Mouse (Mus musculus) forebrain, embryonic 16.5 days (tissue): ENCODE data around the gene A230050P20Rik. TPM values are rescaled to one million over a fixed set of nuclear protein-coding genes. Genes with fewer than 3 reads are reported as not detected.

Experiments
- ATAC-seq: fragments of 200-750 bp; cut with Nextera tagmentation; 2 replicates; pipeline ENCODE4 v1.8.0; 2017; ENCODE audit warnings: mild to moderate bottlenecking, moderate library complexity
- H3K27ac ChIP-seq: fragments of 300-500 bp; sonication (generic); 2 replicates; pipeline ENCODE4 v1.5.1; 2014; ENCODE audit warnings: low read length, control low read depth
- H3K27me3 ChIP-seq: fragments of 300-500 bp; sonication (generic); replicated peaks from 2 replicates; pipeline ENCODE4 v1.6.1; 2014; ENCODE audit warnings: low read length; ENCODE audit not compliant: control insufficient read depth, insufficient read depth
- H3K36me3 ChIP-seq: fragments of 300-500 bp; sonication (generic); 2 replicates; pipeline ENCODE4 v1.6.1; 2014; ENCODE audit not compliant: control insufficient read depth, insufficient read depth
- H3K4me1 ChIP-seq: fragments of 300-500 bp; sonication (generic); replicated peaks from 2 replicates; pipeline ENCODE4 v1.6.1; 2014; ENCODE audit warnings: low read length; ENCODE audit not compliant: control insufficient read depth, insufficient read depth
- H3K4me2 ChIP-seq: fragments of 300-500 bp; sonication (generic); 2 replicates; pipeline ENCODE4 v1.6.1; 2014; ENCODE audit warnings: mild to moderate bottlenecking, low read length, control low read depth
- H3K4me3 ChIP-seq: fragments of 300-500 bp; sonication (generic); replicated peaks from 2 replicates; pipeline ENCODE4 v1.5.1; 2014; ENCODE audit warnings: mild to moderate bottlenecking, low read length, control low read depth
- H3K9ac ChIP-seq: fragments of 300-500 bp; sonication (generic); replicated peaks from 2 replicates; pipeline ENCODE4 v1.6.1; 2014; ENCODE audit warnings: low read depth, low read length, control low read depth
- H3K9me3 ChIP-seq: fragments of 300-500 bp; sonication (generic); 2 replicates; pipeline ENCODE4 v1.6.1; 2016; ENCODE audit warnings: low read length; ENCODE audit not compliant: control insufficient read depth
- WGBS: fragments of 180-500 bp; shearing (Covaris S2); extraction: QIAGEN DNeasy Blood & Tissue Kit; methylation state at CpG from one replicate; pipeline ENCODE4 v1.1.7; 2014; 5-methylcytosine and 5-hydroxymethylcytosine counted together
- microRNA-seq: library from miRNA; unstranded; fragments of <30 nt; microRNA quantifications from one replicate; pipeline ENCODE4, GENCODE M21; 2017
- polyA plus RNA-seq: library from polyadenylated mRNA; unstranded; fragments of >200 nt; fragmentation: Nextera tagmentation; extraction: Ambion mirVana; gene quantifications from 2 replicates; pipeline ENCODE4 v1.2.1, GENCODE M21; 2015

A230050P20Rik gene
- polyA plus RNA-seq, 1 experiment from 2014 or later, result 8.8 TPM

DNA sequence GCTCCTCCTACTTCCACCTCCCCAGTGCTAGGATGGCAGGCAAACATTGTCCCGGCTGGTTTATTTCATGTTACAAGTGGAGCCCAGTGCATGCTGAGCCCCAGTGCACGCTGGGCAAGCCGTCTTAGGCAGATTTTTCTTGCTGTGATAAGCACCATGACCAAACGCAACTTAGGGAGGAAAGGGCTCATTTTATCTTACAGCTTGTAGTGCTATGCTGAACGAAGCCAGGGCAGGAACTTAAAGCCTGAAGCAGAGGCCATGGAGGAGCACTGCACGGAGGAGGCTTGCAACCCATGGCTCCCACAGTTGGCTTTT lies 33.7 kb downstream of the A230050P20Rik start:
- WGBS, result 44% methylated on average over 6 of the region's 6 CpGs
- Histone ChIP-seq H3K36me3 (peaks cover 14% of the 10 kb centered on the region; the same call in 1 of the 2 replicates), H3K4me3 (no peak overlapping the region), H3K9me3 (no peaks in the 10 kb centered on the region), H3K27ac (no peak overlapping the region), H3K27me3 (no peaks in the 10 kb centered on the region), H3K9ac (no peak overlapping the region), H3K4me1 (peaks cover 8% of the 10 kb centered on the region), H3K4me2 (no peak overlapping the region)
- no peak for ATAC-seq

DNA sequence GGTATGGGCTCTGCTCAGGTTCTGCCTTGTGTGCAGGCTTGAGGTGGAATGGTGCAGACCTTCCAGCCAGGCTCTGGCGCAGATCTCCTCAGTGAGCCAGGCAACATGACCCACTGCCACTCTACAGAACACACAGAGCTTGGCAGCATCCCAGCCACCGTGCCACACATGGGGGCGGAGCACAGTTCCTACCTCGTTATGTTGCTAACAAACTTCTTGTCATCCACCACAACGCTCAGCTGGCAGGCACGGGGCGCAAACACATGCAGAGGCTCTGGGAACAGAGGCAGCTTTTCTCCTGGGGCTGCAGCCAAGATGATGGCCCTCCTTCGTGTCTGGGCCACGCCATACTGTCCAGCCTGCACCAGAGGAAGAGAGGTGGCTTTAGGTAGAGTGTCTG lies 41.5 kb downstream of the A230050P20Rik start:
- no peaks in the 10 kb centered on the region for H3K27me3 ChIP-seq
- no peak for ATAC-seq

DNA sequence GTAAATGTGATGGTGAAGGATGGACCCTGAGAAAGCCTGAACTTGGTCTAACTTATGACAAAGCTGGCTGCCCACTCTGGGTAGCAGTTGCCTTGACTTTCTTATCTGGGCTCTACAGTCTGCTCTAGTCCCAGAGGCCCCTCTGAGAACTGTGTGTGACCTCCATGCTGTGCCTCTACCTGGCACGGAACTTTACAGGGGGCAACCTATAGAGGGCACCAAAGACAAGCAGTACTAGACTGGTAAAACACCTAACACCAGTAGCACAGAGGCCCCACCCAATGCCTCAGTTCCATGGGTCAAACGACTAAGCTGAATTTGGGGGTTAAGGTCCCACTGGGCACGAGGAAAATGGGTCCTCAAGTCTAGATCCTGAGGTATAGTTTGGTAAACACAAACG lies 47.7 kb downstream of the A230050P20Rik start:
- WGBS, result 88% methylated on average over 4 of the region's 4 CpGs
- no peak for ATAC-seq
- Histone ChIP-seq H3K4me3 (no peak overlapping the region), H3K36me3 (peaks cover 85% of the 10 kb centered on the region), H3K27me3 (no peaks in the 10 kb centered on the region), H3K9ac (no peak overlapping the region), H3K9me3 (no peaks in the 10 kb centered on the region), H3K4me1 (no peaks in the 10 kb centered on the region), H3K4me2 (no peak overlapping the region), H3K27ac (no peak overlapping the region)

More for the DNA sequence above, 41.5 kb downstream of the A230050P20Rik start:
- Histone ChIP-seq H3K36me3 (peaks cover 74% of the 10 kb centered on the region), H3K4me3 (no peak overlapping the region), H3K9me3 (no peaks in the 10 kb centered on the region), H3K27ac (no peak overlapping the region), H3K4me2 (no peak overlapping the region), H3K9ac (no peak overlapping the region), H3K4me1 (no peaks in the 10 kb centered on the region)
- WGBS, result 70% methylated on average over 9 of the region's 9 CpGs

DNA sequence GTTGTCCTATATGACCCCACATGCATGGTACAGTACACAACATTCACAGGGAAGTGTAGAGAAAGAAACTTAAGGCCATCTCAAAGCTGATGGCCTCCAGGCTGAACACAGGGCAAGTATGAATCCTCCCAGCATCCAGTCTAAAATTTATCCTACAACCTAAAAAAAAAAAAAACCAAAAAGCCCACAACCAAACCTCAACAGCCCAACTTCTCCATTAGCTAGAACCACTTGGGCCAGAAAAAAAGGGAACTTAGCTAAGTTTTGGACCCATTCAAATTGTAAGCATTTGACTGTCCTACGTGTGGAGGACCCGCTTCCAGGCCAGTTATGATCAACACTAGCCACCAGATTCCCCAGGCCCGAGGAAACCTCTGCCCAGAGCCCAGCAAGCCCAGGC lies 54.8 kb downstream of the A230050P20Rik start:
- Histone ChIP-seq H3K9ac (no peak overlapping the region), H3K4me2 (no peak overlapping the region), H3K27ac (no peak overlapping the region), H3K9me3 (no peaks in the 10 kb centered on the region), H3K27me3 (no peaks in the 10 kb centered on the region), H3K4me1 (no peaks in the 10 kb centered on the region), H3K4me3 (no peak overlapping the region), H3K36me3 (peaks cover 47% of the 10 kb centered on the region)
- no peak for ATAC-seq
- WGBS, result 96% methylated on average over 3 of the region's 3 CpGs

Small RNAs within 50 kb of the gene (microRNA-seq; reads per million reads assigned to microRNA genes)
- 0.83 reads per million for gene Mir7081

Other genes with a start within 250 kb of the A230050P20Rik start
- gene Ubl5, start 225.8 kb upstream of the A230050P20Rik start, polyA plus RNA-seq, result 467 and 469 TPM in 2 replicates
- gene Fbxl12, start 223.9 kb upstream of the A230050P20Rik start, polyA plus RNA-seq, result 15.0 and 16.2 TPM in 2 replicates
- 58.9 and 63.2 TPM in 2 replicates for gene Pin1, start 216.5 kb upstream of the A230050P20Rik start, polyA plus RNA-seq
- gene Olfm2, start 122.3 kb upstream of the A230050P20Rik start, polyA plus RNA-seq, result 143 and 173 TPM in 2 replicates
- gene Col5a3, start 53.6 kb upstream of the A230050P20Rik start, polyA plus RNA-seq, result 0.26 and 0.33 TPM in 2 replicates
- not detected in 2 replicates for gene Rdh8, start 50.1 kb upstream of the A230050P20Rik start, polyA plus RNA-seq
- gene Angptl6, start 11.1 kb downstream of the A230050P20Rik start, polyA plus RNA-seq, result 16.6 and 20.2 TPM in 2 replicates
- 59.6 and 60.4 TPM in 2 replicates for gene Ppan, start 19.5 kb downstream of the A230050P20Rik start, polyA plus RNA-seq
- gene Eif3g, start 30.0 kb downstream of the A230050P20Rik start, polyA plus RNA-seq, result 260 and 268 TPM in 2 replicates
- 85.3 and 88.9 TPM in 2 replicates for gene Dnmt1, start 91.2 kb downstream of the A230050P20Rik start, polyA plus RNA-seq
- gene S1pr2, start 108.1 kb downstream of the A230050P20Rik start, polyA plus RNA-seq, result 7.5 and 7.7 TPM in 2 replicates
- gene Mrpl4, start 134.1 kb downstream of the A230050P20Rik start, polyA plus RNA-seq, result 109 and 113 TPM in 2 replicates
- gene Icam1, start 147.3 kb downstream of the A230050P20Rik start, polyA plus RNA-seq, result 3.3 and 4.5 TPM in 2 replicates
- not detected in 2 replicates for gene Icam4, start 160.7 kb downstream of the A230050P20Rik start, polyA plus RNA-seq
- 2.3 and 2.4 TPM in 2 replicates for gene Icam5, start 163.4 kb downstream of the A230050P20Rik start, polyA plus RNA-seq
- gene Zglp1, start 198.5 kb downstream of the A230050P20Rik start, polyA plus RNA-seq, result 0.25 and 1.7 TPM in 2 replicates
- 1.2 and 1.4 TPM in 2 replicates for gene Gm49373, start 204.5 kb downstream of the A230050P20Rik start, polyA plus RNA-seq
- 49.7 and 60.5 TPM in 2 replicates for gene Fdx1l, start 205.0 kb downstream of the A230050P20Rik start, polyA plus RNA-seq
- gene Gm38431, start 223.4 kb downstream of the A230050P20Rik start, polyA plus RNA-seq, result 1.6 and 1.9 TPM in 2 replicates
- 37.4 and 38.8 TPM in 2 replicates for gene Raver1, start 223.4 kb downstream of the A230050P20Rik start, polyA plus RNA-seq